Mouse (Mus musculus) embryonic facial prominence, embryonic 10.5 days (tissue): Measurements from ENCODE around the gene Zkscan17. TPM values are rescaled to one million over a fixed set of nuclear protein-coding genes. Genes with fewer than 3 reads are reported as not detected.
A peak's percentile ranks its signal among the peaks of the same experiment; 100 is the strongest.

ENCODE experiments used
- DNase-seq: peaks from one replicate; pipeline ENCODE4 v3.0.0-alpha.2; 2017; ENCODE audit warnings: low spot score
- H3K27ac ChIP-seq: fragments of 300-500 bp; sonication (generic); replicated peaks from 2 replicates; pipeline ENCODE4 v1.5.1; 2016; ENCODE audit warnings: mild to moderate bottlenecking
- H3K27me3 ChIP-seq: fragments of 300-500 bp; sonication (generic); replicated peaks from 2 replicates; pipeline ENCODE4 v1.6.1; 2016; ENCODE audit warnings: low read depth, mild to moderate bottlenecking; ENCODE audit not compliant: poor library complexity, severe bottlenecking
- H3K36me3 ChIP-seq: fragments of 300-500 bp; sonication (generic); replicated peaks from 2 replicates; pipeline ENCODE4 v1.6.1; 2016; ENCODE audit warnings: mild to moderate bottlenecking, moderate library complexity
- H3K4me1 ChIP-seq: fragments of 300-500 bp; sonication (generic); 2 replicates; pipeline ENCODE4 v1.6.1; 2016
- H3K4me3 ChIP-seq: fragments of 300-500 bp; sonication (generic); 2 replicates; pipeline ENCODE4 v1.5.1; 2016; ENCODE audit warnings: mild to moderate bottlenecking, moderate library complexity
- H3K9me3 ChIP-seq: fragments of 300-500 bp; sonication (generic); 2 replicates; pipeline ENCODE4 v1.6.1; 2016; ENCODE audit warnings: mild to moderate bottlenecking
- WGBS: fragments of 180-500 bp; shearing (Covaris S2); methylation state at CpG from one replicate; pipeline ENCODE4 v1.1.7; 2016; 5-methylcytosine and 5-hydroxymethylcytosine counted together
- polyA plus RNA-seq: library from polyadenylated mRNA; unstranded; fragments of >200 nt; fragmentation: Nextera tagmentation; extraction: Ambion mirVana; gene quantifications from 2 replicates; pipeline ENCODE4 v1.2.1, GENCODE M21; 2016

Gene Zkscan17
- polyA plus RNA-seq, 1 experiment from 2014 or later = 37.2 TPM

DNA sequence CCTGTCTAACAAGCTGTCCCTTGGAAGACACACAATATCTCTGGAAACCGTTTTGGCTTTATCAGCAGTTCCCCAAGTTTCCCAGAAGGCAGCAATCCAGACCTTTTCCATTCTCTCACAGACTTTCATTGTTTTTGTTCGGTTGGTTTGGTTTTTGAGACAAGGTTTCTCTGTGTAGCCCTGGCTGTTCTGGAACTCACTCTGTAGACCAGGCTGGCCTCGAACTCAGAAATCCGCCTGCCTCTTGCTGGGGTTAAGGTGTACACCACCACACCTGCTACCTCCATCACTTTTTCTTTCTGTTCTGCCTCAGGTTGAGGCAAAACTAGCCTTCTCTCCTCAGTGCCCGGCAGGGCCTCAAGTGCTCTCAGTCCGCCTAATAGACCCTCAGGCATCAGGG, 12.2 kb downstream of the Zkscan17 start:
- WGBS = 58% methylated on average over 6 of the region's 6 CpGs
- Histone ChIP-seq H3K9me3 (no peaks in the 10 kb centered on the region), H3K27me3 (no peaks in the 10 kb centered on the region), H3K4me3 (no peak overlapping the region), H3K36me3 (peaks cover 26% of the 10 kb centered on the region), H3K27ac (0 out of 2 replicates have a peak overlapping the region, but pooled peaks have one; percentile 30), H3K4me1 (peaks cover 4% of the 10 kb centered on the region; the same call in 1 of the 2 replicates)
- no peak for DNase-seq

GRCm38 (mm10) chr11:59513556-59513955, 13.0 kb downstream of the Zkscan17 start:
- no peak for DNase-seq
- Histone ChIP-seq H3K36me3 (peaks cover 33% of the 10 kb centered on the region), H3K9me3 (no peaks in the 10 kb centered on the region), H3K27ac (no peak overlapping the region), H3K4me1 (peaks cover 4% of the 10 kb centered on the region; the same call in 1 of the 2 replicates), H3K4me3 (no peak overlapping the region), H3K27me3 (no peaks in the 10 kb centered on the region)
- 80% methylated on average over 3 of the region's 3 CpGs for WGBS

DNA sequence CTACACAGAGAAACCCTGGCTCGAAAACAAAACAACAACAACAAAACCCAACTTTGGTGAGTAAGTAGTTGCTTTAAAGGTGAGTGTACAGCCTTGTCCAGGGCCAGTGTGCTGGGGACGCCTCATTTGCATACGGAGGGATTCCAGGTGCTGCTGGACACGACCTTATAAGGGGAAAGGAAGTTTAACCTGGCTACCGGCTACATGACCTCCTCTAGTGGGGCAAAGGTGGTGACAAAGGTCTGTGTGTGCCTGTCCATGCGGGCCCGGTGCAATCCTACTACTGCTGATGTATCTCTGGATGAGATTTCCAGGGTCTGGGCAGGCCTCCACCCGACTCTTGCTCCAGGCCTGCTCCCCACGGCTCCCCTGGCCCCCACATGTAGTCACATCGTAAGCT, 13.8 kb downstream of the Zkscan17 start:
- peaks cover 8% of the 10 kb centered on the region for H3K4me1 ChIP-seq
- peaks cover 41% of the 10 kb centered on the region for H3K36me3 ChIP-seq
- H3K27ac ChIP-seq = no peak overlapping the region
- DNase-seq = no peak
- no peaks in the 10 kb centered on the region for H3K9me3 ChIP-seq
- H3K27me3 ChIP-seq = no peaks in the 10 kb centered on the region
- WGBS = 90% methylated on average over 10 of the region's 10 CpGs
- H3K4me3 ChIP-seq = no peak overlapping the region

- peaks cover 19% of the 10 kb centered on the region for H3K4me1 ChIP-seq
- DNase-seq = no peak
- WGBS = 78% methylated on average over 1 of the region's 1 CpGs
- H3K4me3 ChIP-seq = no peak overlapping the region
- no peaks in the 10 kb centered on the region for H3K9me3 ChIP-seq
- peaks cover 41% of the 10 kb centered on the region for H3K36me3 ChIP-seq
- H3K27ac ChIP-seq = no peak overlapping the region
- no peaks in the 10 kb centered on the region for H3K27me3 ChIP-seq
These were observed 15.0 kb downstream of the Zkscan17 start for GRCm38 (mm10) chr11:59511558-59511957.

DNA sequence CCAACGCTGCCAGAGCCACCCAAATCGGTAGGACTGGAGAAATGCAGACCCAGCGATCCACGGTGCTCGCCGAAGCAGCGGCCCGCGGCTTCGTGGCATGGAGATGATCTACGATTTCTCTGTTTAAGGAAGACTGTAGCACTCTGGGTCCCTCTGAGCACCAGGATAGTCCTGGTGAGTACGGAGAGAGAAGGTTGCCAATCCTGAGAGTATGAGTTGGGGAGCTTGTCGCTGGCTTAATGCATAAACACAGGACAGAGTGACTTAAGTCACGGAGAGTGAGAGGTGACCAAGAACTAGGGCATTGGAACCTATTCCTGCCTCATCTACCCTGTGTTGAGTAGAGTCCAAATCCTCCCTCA, 19.9 kb downstream of the Zkscan17 start:
- Histone ChIP-seq H3K4me1 (peaks cover 28% of the 10 kb centered on the region), H3K9me3 (no peaks in the 10 kb centered on the region), H3K27me3 (no peaks in the 10 kb centered on the region), H3K4me3 (peak overlapping the region; percentile 91), H3K27ac (peak overlapping the region; percentile 97), H3K36me3 (peaks cover 65% of the 10 kb centered on the region)
- no peak for DNase-seq
- under 1% methylated on average over 14 of the region's 14 CpGs for WGBS

GRCm38 (mm10) chr11:59505839-59506712, 20.5 kb downstream of the Zkscan17 start:
- H3K4me1 ChIP-seq = peaks cover 28% of the 10 kb centered on the region
- no peaks in the 10 kb centered on the region for H3K9me3 ChIP-seq
- peak; percentile 95 for DNase-seq
- peak overlapping the region; percentile 91 for H3K4me3 ChIP-seq
- peaks cover 65% of the 10 kb centered on the region for H3K36me3 ChIP-seq
- WGBS = under 1% methylated on average over 71 of the region's 71 CpGs
- H3K27me3 ChIP-seq = no peaks in the 10 kb centered on the region
- peak overlapping the region; percentile 97 for H3K27ac ChIP-seq

- under 1% methylated on average over 21 of the region's 21 CpGs for WGBS
- H3K4me1 ChIP-seq = peaks cover 28% of the 10 kb centered on the region
- H3K27me3 ChIP-seq = no peaks in the 10 kb centered on the region
- peak overlapping the region; percentile 97 for H3K27ac ChIP-seq
- peak overlapping the region; percentile 91 for H3K4me3 ChIP-seq
- H3K9me3 ChIP-seq = no peaks in the 10 kb centered on the region
- peaks cover 65% of the 10 kb centered on the region for H3K36me3 ChIP-seq
- peak; percentile 80 for DNase-seq
These were observed 21.2 kb downstream of the Zkscan17 start for GRCm38 (mm10) chr11:59505351-59505838.

DNA sequence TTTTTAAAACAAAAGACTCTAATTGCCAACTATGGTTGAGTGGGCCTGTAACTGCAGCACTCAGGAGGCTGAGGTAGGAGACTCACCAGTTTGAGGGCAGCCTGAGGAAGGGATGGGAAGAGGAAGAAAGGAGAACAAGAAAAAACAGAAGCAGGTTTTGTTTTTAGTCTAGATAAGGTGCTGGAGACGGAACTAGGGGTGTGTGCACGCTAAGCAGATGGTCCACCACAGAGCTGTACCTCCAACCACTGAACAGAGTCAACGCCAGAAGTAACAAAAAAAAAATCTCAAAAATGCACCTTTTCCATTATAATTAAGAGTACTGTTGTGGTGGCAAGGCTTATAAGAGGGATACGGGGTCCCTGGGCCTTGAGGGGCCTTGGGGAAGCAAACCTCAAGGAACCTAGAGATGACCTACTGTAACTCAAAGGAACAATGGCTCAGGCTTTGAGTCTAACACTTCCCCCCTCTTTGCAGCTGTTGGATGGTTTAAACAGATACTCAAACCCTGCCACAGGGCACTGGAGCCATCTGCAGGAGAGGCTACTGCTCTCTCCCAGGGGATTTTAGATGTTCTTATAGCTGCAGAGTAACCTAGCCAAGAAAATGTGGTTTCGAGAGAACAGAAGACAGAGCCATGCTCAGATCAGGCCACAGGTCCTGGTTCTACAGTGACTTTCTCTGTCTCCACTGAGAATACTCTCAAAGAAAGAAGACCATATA, 24.4 kb downstream of the Zkscan17 start:
- no peaks in the 10 kb centered on the region for H3K27me3 ChIP-seq
- no peak overlapping the region for H3K27ac ChIP-seq
- peaks cover 18% of the 10 kb centered on the region for H3K4me1 ChIP-seq
- 91% methylated on average over 5 of the region's 5 CpGs for WGBS
- DNase-seq = no peak
- no peak overlapping the region for H3K4me3 ChIP-seq
- peaks cover 5% of the 10 kb centered on the region; the same call in 1 of the 2 replicates for H3K9me3 ChIP-seq
- peaks cover 75% of the 10 kb centered on the region for H3K36me3 ChIP-seq

- 92% methylated on average over 7 of the region's 7 CpGs for WGBS
- Histone ChIP-seq H3K9me3 (peaks cover 5% of the 10 kb centered on the region; the same call in 1 of the 2 replicates), H3K4me1 (no peaks in the 10 kb centered on the region), H3K27ac (no peak overlapping the region), H3K4me3 (no peak overlapping the region), H3K36me3 (peaks cover 100% of the 10 kb centered on the region), H3K27me3 (no peaks in the 10 kb centered on the region)
- DNase-seq = no peak
These were observed 28.8 kb downstream of the Zkscan17 start for GRCm38 (mm10) chr11:59497747-59498146.

DNA sequence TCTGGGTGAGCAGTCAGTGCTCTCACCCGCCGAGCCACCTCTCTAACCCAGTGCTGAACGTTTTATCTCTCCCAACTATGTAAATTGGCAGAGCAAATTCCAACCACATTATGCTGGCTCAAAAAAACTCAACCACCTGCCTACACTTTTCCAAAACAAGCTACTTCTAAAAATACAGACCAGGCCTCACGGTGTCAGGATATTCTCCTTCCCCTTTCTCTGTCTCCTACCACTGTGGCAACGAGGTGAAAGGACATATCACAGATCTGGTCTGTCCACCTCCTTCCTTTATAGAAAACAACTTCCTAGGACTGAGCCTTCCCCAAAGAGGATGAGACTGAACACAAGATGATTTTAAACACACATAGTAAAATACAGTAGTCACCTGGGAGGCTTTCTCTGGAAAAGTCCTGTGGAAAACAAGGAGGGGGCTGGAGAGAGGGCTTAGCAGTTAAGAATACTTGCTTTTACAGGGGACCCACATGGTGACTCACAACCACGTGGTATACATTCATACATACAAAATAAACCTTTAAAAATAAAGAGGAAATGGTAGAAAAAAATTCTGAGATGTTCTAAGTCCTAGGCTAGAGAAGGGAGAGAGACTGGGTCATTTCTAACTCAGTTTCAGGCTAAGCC, 29.8 kb downstream of the Zkscan17 start:
- DNase-seq = no peak
- no peak overlapping the region for H3K27ac ChIP-seq
- peaks cover 100% of the 10 kb centered on the region for H3K36me3 ChIP-seq
- WGBS = 93% methylated on average over 6 of the region's 6 CpGs
- no peak overlapping the region for H3K4me3 ChIP-seq
- H3K4me1 ChIP-seq = no peaks in the 10 kb centered on the region
- H3K27me3 ChIP-seq = no peaks in the 10 kb centered on the region
- H3K9me3 ChIP-seq = peaks cover 5% of the 10 kb centered on the region; the same call in 1 of the 2 replicates

DNA sequence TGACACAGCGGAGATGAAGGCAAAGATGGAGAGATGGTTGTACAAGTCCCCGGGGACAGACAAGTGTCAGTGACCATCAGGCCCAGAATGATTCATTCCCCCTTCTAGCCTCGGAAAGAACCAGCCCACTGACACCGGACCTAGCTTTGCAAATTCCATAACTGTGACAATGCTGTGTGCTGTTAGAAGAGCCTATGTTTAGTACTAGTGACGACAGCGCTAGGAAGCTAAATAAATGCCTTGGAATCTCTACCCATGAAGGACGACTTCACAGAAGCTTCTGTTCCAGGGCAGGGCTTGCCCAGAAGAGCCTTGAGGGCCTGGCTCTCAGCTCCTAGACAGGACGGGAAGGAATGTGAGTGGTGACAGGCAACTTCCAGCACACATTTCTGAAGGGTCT, 40.3 kb downstream of the Zkscan17 start:
- WGBS = 87% methylated on average over 8 of the region's 8 CpGs
- H3K9me3 ChIP-seq = no peaks in the 10 kb centered on the region
- no peak for DNase-seq
- H3K4me1 ChIP-seq = no peaks in the 10 kb centered on the region
- H3K27ac ChIP-seq = no peak overlapping the region
- H3K36me3 ChIP-seq = peaks cover 66% of the 10 kb centered on the region
- H3K4me3 ChIP-seq = no peak overlapping the region
- no peaks in the 10 kb centered on the region for H3K27me3 ChIP-seq

DNA sequence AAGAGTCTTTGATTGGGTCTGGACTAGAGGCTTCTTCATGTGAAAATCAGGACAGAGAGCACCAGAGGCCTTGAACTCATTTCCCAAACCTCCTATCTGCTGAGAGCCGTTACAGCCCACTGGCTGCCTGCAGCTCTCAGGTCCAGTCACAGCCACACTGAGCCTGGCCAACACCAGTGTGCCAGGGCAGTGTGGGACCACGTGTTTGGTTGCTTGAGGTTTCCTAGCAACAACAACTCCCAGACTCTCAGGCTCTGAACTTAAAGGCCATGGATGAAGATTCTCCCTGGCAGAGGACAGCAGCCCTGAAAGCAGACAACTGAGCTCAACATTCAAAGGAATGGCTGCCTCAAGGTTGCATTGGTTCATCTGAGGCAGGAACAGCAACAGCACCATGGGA, 40.9 kb downstream of the Zkscan17 start:
- H3K4me1 ChIP-seq = no peaks in the 10 kb centered on the region
- WGBS = 78% methylated on average over 2 of the region's 2 CpGs
- no peak overlapping the region for H3K27ac ChIP-seq
- no peaks in the 10 kb centered on the region for H3K27me3 ChIP-seq
- peaks cover 60% of the 10 kb centered on the region for H3K36me3 ChIP-seq
- no peak for DNase-seq
- H3K4me3 ChIP-seq = no peak overlapping the region
- H3K9me3 ChIP-seq = no peaks in the 10 kb centered on the region
